Mouse (Mus musculus) left cerebral cortex, adult 2 months (tissue): ENCODE results near the gene Erh. TPM values are rescaled to one million over a fixed set of nuclear protein-coding genes. Genes with fewer than 3 reads are reported as not detected.

Experiments
- DNase-seq, 2 experiments: peaks; one replicate each; pipeline ENCODE4 v3.0.0; 2021 to 2022; ENCODE audit warnings: low spot score in 2 of 2, mixed read lengths in 1 of 2; ENCODE audit errors: extremely low spot score in 1 of 2
- H3K27ac ChIP-seq: fragments of 200-600 bp; 2 replicates; pipeline ENCODE4 v1.8.1; 2022
- H3K4me3 ChIP-seq: fragments of 200-600 bp; 2 replicates; pipeline ENCODE4 v1.8.1; 2022
- CTCF ChIP-seq: fragments of 200-600 bp; IDR thresholded peaks from 2 replicates; pipeline ENCODE4 v1.8.1; 2022; ENCODE audit warnings: antibody characterized with exemption, mild to moderate bottlenecking, moderate library complexity
- intact Hi-C: fragments of 180-260 bp; cut with DNase I; formaldehyde crosslinking; loops from one replicate; pipeline ENCODE4 v1.15.1; 2025
- long read RNA-seq, 2 experiments: library from polyadenylated mRNA; stranded (forward); transcript quantifications; one replicate each; pipeline ENCODE4 v2.0.0; 2021; ENCODE audit warnings: borderline mapping rate in 2 of 2
- total RNA-seq, 2 experiments: library from RNA; stranded (reverse); gene quantifications; 2 replicates each; pipeline ENCODE4 v1.2.3; 2021

The Erh gene
- 10 to 100 TPM; 33.7 to 36.8 TPM for total RNA-seq
- long read RNA-seq, experiment 1, transcript Erh-201 (4 exons, 1,293 nt) = major isoform, 64 of 75 reads
- long read RNA-seq, experiment 1, partial matches to known transcripts = 2 of 75 reads
- long read RNA-seq, experiment 1, other reads (novel, unspliced or antisense) = 4 of 75 reads
- long read RNA-seq, experiment 2, transcript Erh-201 (4 exons, 1,293 nt) = major isoform, 46 of 56 reads
- long read RNA-seq, experiment 2, partial matches to known transcripts = 4 of 56 reads
- long read RNA-seq, experiment 2, other reads (novel, unspliced or antisense) = 3 of 56 reads

DNA sequence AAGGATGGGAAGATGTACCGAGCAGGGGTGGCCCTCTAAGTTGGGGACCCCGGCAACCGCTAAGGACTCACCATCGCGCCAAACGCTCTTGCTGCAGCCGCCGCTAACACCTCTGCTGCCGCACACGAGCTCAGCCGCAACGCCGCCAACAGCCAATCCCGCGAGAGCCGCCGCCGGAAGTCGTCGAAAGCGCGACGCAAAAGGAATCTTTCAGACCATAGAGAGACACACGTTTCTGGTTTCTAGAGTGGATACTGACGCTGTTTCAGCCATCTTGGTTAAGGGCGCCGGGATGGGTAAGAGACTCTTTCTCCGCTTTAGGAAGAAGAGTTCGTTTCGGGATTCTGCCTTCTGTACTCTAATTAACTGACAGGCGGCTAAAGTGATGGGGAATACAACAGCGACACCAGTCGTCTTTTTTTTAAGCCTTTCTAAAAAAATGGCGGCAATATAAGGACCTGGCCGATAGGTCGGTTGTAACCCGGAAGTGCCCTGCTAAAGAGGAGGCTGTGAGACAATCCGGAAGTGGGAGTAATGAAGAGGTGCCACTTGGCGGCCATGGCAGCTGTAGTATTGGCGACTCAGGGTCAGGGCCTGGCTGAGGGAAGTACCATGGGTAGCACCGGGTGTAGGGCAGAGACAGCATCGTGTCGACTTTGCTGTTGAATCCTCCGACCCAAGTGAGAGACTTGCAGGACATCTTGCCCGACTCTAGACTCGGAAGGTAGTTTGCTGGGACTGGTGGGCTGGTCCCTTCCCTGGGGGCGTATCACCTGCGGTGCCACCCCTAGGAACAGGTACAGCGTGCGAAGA is at the start of gene Erh, which contains the start of gene Slc39a9:
Gene Erh, minus strand, starts transcription at position 649 of the 813 bp plus-strand sequence.
Gene Slc39a9, plus strand, starts transcription at position 191 of the 813 bp plus-strand sequence.
- H3K4me3 ChIP-seq = peak within 1 kb of the TSS; percentile 81
- TF ChIP-seq CTCF = peak; percentile 8
- peak; percentile 91 to 93 for DNase-seq
- intact Hi-C loops = loop anchor here (2.0 to 5.0 kb wide), 3 partner anchors 125 to 1782 kb away; partner anchors contain the start of genes Atp6v1d, Eif2s1 and Galnt16
- H3K27ac ChIP-seq = peak within 1 kb of the TSS; percentile 97

- no peak for DNase-seq
- Histone ChIP-seq H3K27ac (no peak overlapping the region), H3K4me3 (no peak overlapping the region)
- intact Hi-C loops = no loop called here
- TF ChIP-seq CTCF = no peak
Observed at GRCm38 (mm10) chr12:80693700-80694099, 49.6 kb upstream of the Erh start.

GRCm38 (mm10) chr12:80692269-80692972 is 48.3 kb upstream of the Erh start, which contains the start of gene Plekhd1:
TSS of gene Plekhd1 (plus strand) at chr12:80692591.
- intact Hi-C loops = no loop called here
- Histone ChIP-seq H3K4me3 (peak within 1 kb of the TSS; percentile 38), H3K27ac (no peak within 1 kb of the TSS)
- TF ChIP-seq CTCF = no peak
- peak in 1 of 2 experiments; percentile 38 for DNase-seq

DNA sequence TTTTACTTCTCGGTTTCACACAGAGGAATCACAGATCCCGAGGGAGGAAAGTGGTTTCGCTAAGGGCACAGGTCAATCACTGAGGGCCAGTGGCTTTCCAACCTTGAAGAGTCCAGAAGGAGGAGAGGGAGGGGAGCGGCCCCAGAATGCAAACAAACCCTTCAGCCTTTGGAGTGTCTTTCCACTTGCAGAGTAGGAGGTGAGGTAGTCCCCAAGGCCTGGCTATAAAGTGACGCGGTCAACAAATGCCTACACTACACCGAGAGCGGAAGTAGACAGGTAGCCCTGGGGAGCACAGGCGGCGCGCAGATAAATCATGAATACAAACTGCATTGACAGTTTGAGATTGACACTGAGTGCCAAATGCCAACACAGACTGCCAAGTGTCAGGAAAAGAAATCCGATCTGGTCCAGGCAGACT is 47.5 kb upstream of the Erh start:
- intact Hi-C loops = no loop called here
- H3K4me3 ChIP-seq = no peak overlapping the region

GRCm38 (mm10) chr12:80689696-80690095 is 45.6 kb upstream of the Erh start:
- TF ChIP-seq CTCF = no peak
- H3K4me3 ChIP-seq = no peak overlapping the region
- no peak for DNase-seq
- no peak overlapping the region for H3K27ac ChIP-seq
- intact Hi-C loops = no loop called here

More for the DNA sequence above, 47.5 kb upstream of the Erh start:
- H3K27ac ChIP-seq = no peak overlapping the region
- TF ChIP-seq CTCF = no peak
- DNase-seq = no peak

GRCm38 (mm10) chr12:80687788-80688211 is 43.7 kb upstream of the Erh start:
- no peak overlapping the region for H3K27ac ChIP-seq
- no peak overlapping the region for H3K4me3 ChIP-seq
- TF ChIP-seq CTCF = no peak
- no peak for DNase-seq
- intact Hi-C loops = no loop called here

- DNase-seq = no peak
- no peak for TF ChIP-seq CTCF
- intact Hi-C loops = no loop called here
- H3K4me3 ChIP-seq = no peak overlapping the region
- H3K27ac ChIP-seq = no peak overlapping the region
Observed at GRCm38 (mm10) chr12:80684316-80684715, 40.2 kb upstream of the Erh start.

DNA sequence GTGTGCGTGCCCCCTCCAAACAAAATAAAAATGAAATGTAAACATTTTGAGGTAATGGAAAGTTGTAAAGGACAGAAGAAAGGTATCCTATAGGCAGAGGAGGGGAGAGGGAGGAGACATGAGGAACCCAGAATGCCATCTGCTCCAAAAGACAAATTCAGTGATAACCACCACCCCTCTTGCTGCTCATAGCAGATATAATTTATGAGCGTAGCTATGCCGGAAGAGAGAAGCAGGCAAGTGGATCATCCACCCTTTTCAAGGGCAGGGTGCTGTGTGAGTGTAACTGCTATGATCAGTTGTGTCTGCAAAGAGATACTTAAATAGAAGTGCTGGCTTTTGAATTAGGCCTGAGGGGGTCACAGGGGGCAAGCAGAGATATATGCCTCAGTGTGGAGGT is 39.4 kb upstream of the Erh start:
- no peak overlapping the region for H3K27ac ChIP-seq
- no peak overlapping the region for H3K4me3 ChIP-seq
- intact Hi-C loops = no loop called here
- TF ChIP-seq CTCF = no peak
- no peak for DNase-seq

GRCm38 (mm10) chr12:80681340-80681739 is 37.2 kb upstream of the Erh start:
- Histone ChIP-seq H3K27ac (no peak overlapping the region), H3K4me3 (no peak overlapping the region)
- TF ChIP-seq CTCF = peak; percentile 75
- DNase-seq = peak; percentile 29 to 34
- intact Hi-C loops = loop anchor here (1.0 kb wide), 1 partner anchor 43 kb away; no protein-coding TSS in a partner anchor

GRCm38 (mm10) chr12:80673170-80673569 is 29.0 kb upstream of the Erh start:
- peak; percentile 44 to 57 for DNase-seq
- no peak overlapping the region for H3K4me3 ChIP-seq
- no peak overlapping the region for H3K27ac ChIP-seq
- peak; percentile 95 for TF ChIP-seq CTCF
- intact Hi-C loops = loop anchor here (5.0 kb wide), 2 partner anchors 176 to 516 kb away; no protein-coding TSS in a partner anchor

GRCm38 (mm10) chr12:80668391-80668790 is 24.2 kb upstream of the Erh start:
- intact Hi-C loops = no loop called here
- DNase-seq = no peak
- TF ChIP-seq CTCF = no peak
- no peak overlapping the region for H3K27ac ChIP-seq
- H3K4me3 ChIP-seq = no peak overlapping the region
